Mouse (Mus musculus) thymus, postnatal 36 days (tissue): Measurements from ENCODE around the gene Cdkn2a.

Experiments
- DNase-seq, 2 experiments: peaks; one replicate each; pipeline ENCODE4 v3.0.0; 2022; ENCODE audit warnings: mixed read lengths in 2 of 2

Cdkn2a gene

GRCm38 (mm10) chr4:89294486-89295440 lies at the start of gene Cdkn2a:
Gene Cdkn2a, minus strand, starts transcription at chr4:89294653.
- DNase-seq: peak; percentile 25 to 49

- DNase-seq: no peak
Measured at GRCm38 (mm10) chr4:89313461-89313860, 19.0 kb upstream of the Cdkn2a start.

- DNase-seq: peak; percentile 65 to 67
Measured at GRCm38 (mm10) chr4:89310491-89311254, 16.2 kb upstream of the Cdkn2a start, which contains the start of gene Cdkn2b. Gene Cdkn2b, minus strand, starts transcription at chr4:89311039.

GRCm38 (mm10) chr4:89309996-89310395 lies 15.5 kb upstream of the Cdkn2a start:
- no peak for DNase-seq

- no peak for DNase-seq
Measured at GRCm38 (mm10) chr4:89308001-89308400, 13.5 kb upstream of the Cdkn2a start.

GRCm38 (mm10) chr4:89306798-89307365 lies 12.4 kb upstream of the Cdkn2a start:
- DNase-seq: no peak

DNA sequence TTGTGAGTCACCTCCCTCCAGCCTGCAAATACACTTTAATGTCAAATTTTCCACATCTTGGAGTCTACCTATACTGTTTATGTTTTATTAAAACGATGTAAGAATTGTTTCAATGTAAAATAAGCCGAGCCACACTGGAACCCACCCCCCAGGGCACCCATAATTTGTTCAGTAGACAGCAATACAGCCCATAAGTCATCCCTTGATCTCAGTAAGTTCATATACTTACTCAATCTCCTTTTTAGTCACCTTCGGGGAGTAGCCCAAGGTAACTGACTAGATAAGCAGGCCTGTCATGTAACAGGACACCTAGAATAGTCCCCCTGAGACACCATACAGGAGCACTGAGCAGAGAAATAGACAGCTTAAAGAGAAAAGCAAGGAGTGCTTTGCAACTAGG lies 11.2 kb upstream of the Cdkn2a start:
- no peak for DNase-seq

DNA sequence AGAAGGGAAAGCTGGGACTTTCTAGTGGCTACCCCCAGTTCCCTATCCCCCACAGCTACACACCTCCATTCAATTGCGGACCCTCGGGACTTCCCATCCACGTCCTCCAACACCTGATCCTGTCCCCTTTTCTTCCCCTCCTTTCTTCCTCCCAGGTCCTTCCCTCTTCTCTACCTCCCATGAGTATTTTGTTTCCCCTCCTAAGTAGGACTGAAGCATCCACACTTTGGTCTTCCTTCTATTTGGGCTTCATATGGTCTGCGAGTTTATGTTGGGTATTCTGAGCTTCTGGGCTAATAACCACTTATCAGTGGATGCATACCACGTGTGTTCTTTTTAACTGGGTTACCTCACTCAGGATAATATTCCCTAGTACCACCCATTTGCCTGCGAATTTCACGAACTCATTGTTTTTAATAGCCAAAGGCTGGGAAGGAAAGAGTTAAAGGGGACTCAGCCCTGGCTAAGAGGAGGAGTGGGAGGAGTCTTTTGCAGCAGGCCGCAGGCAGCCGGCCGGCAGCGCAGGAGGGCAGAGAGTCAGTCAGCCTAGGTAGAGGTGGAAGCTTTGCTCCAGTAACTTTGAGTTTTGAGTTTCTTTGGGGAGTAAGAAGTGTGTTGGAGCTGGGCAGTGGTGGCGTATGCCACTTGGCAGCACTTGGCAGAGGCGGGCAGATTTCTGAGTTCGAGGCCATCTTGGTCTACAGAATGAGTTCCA lies 9.0 kb upstream of the Cdkn2a start:
- no peak for DNase-seq

DNA sequence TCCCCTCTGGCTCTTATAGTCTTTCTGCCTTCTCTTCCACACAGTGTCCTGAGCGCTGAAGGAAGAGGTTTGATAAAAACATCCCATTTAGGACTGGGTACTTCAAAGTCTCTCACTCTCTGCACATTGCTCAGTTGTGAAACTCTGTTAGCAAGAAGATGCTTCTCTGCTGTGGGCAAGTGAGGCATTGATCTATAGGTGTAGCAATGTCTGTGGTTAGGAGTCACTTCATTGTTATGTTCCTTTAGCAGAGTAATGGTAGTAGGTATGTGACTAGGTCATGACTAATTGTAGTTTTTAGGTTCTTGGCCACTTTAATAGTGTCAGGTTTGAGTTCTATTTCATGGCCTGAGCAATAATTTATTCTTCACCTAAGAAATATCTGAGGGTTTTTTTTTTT lies 7.7 kb upstream of the Cdkn2a start:
- no peak for DNase-seq

GRCm38 (mm10) chr4:89299721-89300120 lies 5.3 kb upstream of the Cdkn2a start:
- no peak for DNase-seq

- no peak for DNase-seq
Measured at GRCm38 (mm10) chr4:89295441-89296220, 1.2 kb upstream of the Cdkn2a start.

DNA sequence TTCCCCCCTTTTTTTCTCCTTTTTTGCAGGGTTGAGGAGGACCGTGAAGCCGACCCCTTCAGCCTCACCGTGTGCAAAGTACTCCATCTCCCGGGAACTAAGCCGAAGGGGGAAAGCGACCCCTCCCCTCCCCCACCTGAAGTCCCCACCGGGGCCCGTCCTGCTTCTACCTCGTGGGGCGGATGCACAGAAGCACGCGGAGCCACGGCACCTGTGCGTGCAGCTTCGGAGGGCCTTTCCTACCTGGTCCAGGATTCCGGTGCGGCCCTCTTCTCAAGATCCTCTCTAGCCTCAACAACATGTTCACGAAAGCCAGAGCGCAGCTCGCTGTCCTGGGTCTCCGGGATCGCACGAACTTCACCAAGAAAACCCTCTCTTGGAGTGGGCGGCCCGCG lies 365 bp downstream of the Cdkn2a start:
- no peak for DNase-seq

GRCm38 (mm10) chr4:89293516-89293915 lies 937 bp downstream of the Cdkn2a start:
- DNase-seq: no peak

- no peak for DNase-seq
Measured at GRCm38 (mm10) chr4:89289028-89289427, 5.4 kb downstream of the Cdkn2a start.

GRCm38 (mm10) chr4:89286566-89286965 lies 7.9 kb downstream of the Cdkn2a start:
- DNase-seq: no peak

DNA sequence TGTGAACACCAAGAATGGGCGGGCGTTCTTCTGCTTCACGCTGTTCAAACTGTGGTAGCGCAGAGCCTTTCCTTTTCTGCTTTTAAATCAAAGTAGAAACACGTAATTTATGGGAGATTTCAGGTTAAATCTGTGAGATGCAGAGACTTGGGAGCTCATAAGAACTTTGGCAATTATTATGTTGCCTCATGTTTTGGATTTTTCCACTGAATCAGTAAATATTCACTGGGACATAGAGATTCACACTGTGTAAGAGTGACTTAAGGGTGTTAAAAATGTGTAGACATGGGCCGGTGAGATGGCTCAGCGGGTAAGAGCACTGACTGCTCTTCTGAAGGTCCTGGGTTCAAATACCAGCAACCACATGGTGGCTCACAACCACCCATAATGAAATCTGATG lies 8.8 kb downstream of the Cdkn2a start:
- no peak for DNase-seq

DNA sequence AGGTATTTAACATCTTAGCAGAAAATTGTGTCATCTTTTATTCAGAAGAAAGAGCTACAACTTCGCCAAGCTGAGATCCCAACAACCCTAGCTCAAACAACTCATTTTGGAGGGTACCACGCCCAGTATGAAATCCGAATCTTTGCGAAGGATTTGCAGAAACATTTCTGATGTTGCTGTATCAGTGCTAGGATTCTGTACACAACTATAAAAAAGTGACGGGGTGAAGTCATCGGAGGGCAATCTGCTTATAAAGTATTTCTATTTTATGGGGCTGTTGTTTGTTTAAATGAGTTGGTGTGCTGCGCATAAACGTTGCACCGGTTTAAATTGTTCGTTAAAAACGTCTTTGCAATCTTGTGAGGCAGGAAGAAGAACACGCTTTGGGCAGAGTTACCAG lies 11.8 kb downstream of the Cdkn2a start:
- no peak for DNase-seq

GRCm38 (mm10) chr4:89282036-89282566 lies 12.4 kb downstream of the Cdkn2a start:
- DNase-seq: no peak

DNA sequence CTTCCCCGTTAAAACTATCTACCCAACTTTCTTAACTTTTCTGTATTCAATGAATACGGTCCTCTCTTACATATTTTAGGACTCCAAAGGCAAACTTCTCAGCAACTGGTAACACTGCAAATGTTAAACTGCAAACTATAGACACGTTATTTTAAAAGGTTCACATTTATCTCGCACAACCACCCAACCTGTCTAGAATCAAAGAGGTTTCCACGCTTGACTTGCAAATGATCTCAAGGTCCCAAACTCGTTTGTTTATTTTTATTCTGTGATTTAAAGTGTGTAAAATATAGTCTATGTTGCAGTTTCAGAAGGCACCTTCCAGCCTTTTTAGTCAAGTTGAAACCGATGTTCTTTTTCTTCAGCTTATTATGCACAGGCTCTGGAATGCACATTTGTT lies 13.2 kb downstream of the Cdkn2a start:
- DNase-seq: no peak

GRCm38 (mm10) chr4:89279641-89280040 lies 14.8 kb downstream of the Cdkn2a start:
- DNase-seq: no peak

- DNase-seq: no peak
Measured at GRCm38 (mm10) chr4:89277381-89277940, 17.0 kb downstream of the Cdkn2a start.
